Mouse (Mus musculus) liver, adult (tissue): ENCODE measurements at regions not wholly inside any gene's neighbourhood (a gene's known extent, or its start where the extent isn't known, plus 50 kb on each side); places are given as distances from the start of the nearest gene placed in this dataset.

Experiments
- GATA4 ChIP-seq: IDR thresholded peaks from 2 replicates; pipeline ENCODE4 v1.6.1; 2014; ENCODE audit warnings: mild to moderate bottlenecking, low read length; ENCODE audit not compliant: insufficient replicate concordance

DNA sequence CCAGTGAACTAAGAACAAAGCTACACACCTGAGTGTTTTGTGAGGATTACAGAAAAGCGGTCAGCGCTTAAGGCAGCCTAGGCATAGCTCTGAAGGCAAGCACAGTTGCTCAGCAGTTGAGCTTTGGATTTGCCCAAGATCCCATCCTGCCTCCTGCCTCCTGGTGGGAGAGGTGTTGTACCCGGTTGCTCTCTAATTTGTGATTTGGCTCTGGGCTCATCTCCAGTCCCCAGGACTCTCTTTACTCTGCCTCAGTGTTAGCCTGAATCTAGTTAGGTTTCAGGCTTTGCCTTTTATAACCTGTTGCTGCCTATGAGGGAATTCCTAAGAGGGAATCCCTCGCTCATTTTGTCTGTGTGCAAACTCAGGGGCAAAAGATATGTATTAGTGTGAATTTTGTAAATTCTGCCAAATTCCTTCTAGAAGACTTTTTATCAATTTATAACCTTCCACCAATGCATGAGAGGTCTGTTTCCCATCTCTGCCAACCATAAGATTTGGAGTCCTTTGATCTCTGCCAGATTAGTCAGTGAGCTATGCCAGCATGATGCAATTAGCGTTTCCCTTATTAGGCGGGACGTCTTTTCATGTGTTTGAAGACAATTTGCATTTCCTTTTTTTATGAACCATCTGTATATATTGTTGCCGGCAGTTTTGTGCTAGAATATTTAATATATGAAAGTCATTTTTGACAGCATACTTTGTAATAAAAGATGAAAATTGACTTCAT, 176.4 kb downstream of the Gas1 start:
- no peak for TF ChIP-seq GATA4

DNA sequence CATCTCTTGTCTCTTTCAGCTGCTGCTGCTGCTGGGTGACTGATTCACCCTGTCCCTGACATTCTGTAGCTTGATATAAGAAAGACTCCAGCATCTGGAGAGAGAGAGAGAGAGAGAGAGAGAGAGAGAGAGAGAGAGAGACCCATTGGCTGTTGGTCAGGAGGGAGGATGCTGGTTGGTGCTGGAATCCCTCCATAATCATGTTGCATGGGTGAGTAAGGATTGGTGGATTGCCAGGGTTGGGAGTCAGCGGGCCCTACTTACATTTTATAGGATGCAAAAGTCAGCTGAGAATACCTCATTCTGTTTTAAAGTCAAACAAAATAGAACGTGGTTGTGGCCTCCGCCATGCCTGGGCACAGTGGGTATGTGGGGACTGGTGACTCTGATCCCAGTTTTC, 174.5 kb upstream of the Tut7 start:
- TF ChIP-seq GATA4, result no peak

DNA sequence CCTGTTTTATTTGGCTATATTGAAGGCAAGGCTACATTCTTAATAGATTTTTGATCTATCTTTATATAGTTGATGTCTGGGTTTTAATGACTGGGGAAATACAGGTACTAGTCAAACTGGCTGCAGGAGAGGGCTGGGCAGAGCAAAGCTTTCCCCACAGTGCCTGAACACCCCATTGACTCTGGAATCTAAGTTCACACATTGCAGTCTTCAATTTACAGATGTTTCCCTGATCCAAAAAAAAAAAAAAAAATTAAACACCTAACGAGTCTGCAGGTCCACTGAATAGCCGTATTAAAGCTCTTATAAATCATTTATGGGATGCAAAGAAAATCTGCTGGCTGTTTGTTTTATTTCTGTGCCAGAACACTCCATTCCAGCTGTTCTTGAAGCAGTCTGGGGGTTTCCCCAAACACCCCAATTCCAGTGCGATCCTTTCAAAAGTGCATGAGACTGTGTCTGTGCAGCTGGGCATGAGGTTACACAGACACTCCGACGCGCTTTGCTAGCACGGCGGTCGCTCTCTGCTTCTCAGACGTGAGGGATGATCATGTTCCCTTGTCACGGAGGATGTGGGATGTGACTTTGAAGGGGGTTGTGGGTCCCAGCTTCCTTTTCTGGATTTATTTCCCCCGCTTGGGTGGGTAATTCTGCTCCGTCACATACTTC, 173.3 kb upstream of the Tut7 start:
- no peak for TF ChIP-seq GATA4

DNA sequence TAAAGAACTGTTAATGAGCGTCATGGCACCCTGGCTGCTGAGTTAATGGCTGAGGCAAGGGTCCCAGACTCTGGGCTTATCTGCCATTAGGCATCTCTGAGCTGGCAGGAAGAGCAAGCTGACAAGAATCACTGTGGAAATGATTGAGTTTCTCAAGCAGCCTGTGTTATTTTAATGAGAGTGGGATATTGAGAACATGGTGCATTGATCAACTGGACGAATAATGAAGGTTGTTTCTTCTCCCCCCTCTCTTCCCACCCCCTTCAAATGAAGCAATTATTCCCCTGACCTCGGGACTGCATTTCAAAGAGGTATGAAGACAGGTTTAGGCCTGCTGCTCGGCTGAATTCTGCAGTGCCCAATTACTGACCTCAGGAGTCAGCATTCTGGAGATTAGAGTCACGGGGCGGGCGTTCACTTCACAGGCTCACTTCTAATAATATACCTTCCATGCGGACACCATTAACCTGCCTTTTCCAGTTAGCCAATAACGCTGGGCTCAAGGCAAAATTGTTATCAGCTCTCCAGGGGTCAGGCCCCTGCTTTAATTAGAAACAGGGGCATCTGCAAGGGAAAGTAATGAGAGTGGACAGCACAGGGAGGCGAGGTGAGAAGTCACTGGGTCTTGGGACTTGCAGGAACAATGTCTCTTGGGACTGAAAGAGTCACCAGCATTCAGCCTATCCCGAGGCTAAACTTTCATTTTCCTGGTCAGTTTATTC, 170.0 kb upstream of the Tut7 start:
- TF ChIP-seq GATA4, result no peak

DNA sequence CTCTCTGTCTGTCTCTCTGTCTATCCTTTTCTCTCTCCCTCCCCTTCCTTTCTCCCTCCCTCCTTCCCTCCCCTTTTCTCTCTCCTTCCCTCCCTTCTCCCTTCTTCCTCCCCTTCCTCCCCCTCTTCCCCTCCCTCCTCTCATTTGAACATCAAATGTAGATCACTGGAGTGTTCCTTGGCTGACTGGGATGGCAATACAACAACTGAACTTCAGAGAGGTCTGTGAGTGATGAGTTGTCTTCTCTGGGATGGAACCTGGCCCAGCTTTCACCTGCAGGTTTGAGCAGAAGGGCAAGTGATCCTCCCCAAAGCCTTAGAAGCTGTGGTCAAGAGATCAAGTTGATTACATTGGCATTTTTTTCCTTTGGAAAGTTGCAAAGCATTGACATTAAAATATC, 169.4 kb upstream of the Tut7 start:
- TF ChIP-seq GATA4, result no peak

DNA sequence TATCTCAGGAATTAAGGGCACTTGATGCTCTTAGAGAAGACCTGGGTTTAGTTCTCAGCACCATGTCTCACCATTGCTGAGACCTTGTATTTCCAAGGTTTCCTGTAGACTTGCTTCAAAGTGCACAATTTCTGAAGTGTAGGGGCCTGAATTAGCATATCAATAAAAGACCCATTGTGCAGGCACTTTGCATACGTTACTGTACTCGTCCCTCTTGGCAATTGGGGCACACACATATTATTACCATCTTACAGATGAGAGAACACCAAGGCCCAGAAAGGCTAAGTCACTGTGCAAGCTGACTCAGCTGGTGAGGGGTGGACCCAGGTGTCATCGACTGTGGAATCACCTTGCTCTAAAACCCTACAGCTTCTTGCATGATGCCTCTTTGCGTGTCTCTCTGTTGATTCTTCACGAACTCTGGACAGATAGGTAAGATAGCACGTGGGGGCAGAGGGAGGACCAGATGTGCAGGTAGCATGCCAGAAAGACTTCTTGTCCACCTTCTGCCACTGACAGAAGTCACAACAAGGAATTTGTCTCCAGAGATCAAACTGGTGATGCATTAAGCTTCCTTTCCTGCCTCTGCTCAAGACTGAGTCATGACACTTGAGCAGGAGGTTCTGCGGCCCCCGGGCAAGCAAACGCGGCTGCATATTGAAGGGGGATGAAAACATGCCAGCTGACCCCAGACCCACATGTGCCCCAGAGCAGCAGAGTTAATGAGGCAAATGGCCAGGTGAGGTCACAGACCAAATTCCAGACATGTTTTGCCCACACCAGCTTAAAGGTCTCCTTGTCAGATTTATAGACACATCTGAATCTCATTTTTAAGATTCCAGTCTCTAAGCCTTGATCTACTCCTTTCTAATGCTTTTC, 167.7 kb upstream of the Tut7 start:
- TF ChIP-seq GATA4, result no peak

DNA sequence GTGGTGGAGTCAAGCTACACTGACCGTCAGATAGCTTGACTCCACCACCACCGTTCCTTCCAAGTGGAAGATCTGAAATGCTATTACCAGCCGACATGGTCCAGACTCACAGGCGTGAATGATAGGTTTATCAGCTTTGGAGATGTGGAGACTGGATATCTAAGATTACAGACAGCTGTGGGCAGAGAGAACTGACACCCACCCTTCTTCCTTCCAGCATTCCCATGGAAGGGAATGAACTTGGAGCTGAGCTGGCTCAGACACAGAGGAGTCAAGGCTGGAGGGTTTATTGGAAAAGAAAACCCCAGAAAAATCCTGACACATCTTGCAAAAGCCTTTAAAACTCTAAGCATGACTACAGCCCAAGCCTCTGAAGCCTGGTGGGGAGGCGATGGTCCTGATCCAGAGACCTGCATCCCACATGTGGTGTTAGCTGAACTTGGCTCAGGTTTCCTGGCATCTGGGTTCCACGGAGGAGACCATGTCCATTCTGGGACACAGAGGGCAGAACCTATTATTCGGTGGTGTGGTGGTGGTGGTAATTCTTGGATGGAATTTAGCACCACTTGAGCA, 165.5 kb upstream of the Tut7 start:
- TF ChIP-seq GATA4, result no peak

DNA sequence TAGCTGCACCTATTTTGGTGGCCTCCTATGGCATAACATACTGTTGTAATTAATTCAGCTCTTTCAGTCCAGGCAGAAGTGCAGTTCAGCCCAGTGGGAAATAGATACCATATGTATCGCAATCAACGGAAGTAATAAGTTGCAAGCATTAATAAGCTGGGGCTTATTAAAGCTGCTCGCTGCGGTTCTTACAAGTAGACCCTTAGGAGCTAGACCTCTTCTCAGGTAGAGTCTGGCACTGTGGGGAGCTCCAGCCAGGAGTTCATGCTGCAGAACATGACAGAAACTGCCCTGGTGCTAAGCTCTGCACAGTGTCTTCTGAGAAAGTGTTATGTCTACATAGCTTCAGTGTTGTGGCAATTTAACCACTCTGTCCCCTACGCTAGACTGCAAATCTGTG, 153.5 kb upstream of the Tut7 start:
- no peak for TF ChIP-seq GATA4

DNA sequence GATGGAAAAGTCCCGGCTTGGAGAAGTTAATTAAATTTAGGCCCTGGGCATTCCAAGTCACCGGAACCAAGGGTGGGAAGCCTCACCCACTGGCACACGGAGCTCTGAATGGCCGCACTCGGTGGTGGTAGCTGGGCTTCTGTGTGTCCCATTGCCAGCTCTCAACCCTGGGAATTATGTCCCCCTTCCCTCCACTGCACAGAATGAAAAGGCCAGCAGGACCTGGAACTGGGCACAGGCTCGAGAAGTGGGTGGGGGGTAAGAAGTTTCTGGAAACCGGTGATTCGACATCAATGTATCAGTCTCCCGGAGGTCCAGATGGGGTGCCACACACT, 149.1 kb upstream of the Tut7 start:
- TF ChIP-seq GATA4, result no peak

DNA sequence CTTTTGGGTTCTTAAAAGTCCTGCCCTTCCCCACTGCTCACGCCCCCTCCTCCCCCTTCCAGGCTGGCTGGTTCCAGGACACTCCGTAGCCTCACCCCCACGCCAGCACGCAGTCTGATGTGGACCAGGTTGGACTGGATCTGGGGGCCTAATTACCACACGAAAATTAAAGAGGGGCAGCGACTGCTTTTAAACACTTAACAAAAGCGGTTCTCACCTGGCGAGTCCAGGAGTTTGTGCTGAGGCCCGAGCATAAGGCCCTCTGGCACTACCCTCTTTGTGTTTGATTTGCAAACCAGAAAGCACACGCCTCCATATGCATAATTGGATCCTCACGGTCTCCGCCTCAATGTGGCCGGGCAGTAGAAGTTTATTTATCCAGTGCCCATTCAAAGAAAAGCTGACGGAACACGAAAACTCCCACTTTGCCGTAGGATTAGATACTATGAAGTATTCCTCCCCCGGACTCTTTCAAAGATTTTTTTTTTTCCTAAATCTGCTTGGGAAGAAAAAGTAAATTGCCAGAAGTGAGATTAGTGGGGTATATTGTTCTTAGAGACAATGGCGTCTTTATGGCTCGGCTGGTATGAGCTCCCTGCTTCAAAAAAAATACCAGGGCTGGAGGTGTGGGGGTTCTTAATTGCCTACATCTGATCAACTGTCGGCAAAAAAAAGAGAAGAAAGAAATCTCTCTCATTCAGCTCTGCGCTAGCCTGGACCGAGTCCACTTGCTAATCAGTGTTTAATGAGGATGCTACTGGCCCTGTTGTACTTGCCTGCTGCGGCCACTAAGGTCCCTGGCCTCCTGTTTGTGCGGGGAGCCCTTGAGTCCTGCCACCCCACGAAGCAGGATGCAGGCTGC, 148.5 kb upstream of the Tut7 start:
- no peak for TF ChIP-seq GATA4

DNA sequence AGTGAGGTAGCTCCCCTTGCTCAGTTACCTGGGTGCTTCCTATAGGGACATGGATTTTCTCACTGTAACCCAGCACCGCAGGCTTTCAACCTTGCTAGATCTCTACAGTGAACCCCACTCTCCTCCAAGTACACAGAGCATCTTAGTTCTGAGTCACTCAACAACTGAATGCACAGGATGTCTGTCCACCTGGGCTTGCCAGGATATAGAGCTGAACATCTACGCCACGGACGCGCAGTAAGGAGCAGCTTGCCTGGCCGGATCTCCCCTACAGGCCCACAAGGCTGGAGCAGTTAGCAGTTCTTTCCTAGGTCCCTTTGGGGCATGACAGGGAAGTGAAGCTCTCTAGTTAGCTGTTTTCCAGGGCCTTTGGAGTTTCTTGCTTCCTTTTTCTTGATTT, 147.5 kb upstream of the Tut7 start:
- no peak for TF ChIP-seq GATA4

DNA sequence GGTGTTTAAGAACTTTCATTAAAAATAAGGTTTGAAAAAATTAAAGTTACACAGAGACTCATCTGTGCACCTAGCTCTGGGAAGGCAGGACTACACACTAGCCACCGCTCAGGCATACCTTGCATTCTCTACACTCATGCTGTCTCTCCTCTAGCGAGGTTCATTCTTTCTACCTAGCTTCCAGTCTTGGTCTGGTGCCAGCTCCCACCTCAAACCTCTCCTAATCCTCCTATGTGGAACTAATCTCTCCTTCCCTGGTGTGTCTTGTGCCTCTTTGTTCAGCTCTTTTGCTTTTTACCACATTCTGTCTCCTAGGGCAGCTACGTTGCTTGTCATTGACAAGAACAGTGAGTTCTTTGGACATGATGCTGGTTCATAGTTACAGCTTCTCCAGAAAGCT, 146.5 kb upstream of the Tut7 start:
- no peak for TF ChIP-seq GATA4

DNA sequence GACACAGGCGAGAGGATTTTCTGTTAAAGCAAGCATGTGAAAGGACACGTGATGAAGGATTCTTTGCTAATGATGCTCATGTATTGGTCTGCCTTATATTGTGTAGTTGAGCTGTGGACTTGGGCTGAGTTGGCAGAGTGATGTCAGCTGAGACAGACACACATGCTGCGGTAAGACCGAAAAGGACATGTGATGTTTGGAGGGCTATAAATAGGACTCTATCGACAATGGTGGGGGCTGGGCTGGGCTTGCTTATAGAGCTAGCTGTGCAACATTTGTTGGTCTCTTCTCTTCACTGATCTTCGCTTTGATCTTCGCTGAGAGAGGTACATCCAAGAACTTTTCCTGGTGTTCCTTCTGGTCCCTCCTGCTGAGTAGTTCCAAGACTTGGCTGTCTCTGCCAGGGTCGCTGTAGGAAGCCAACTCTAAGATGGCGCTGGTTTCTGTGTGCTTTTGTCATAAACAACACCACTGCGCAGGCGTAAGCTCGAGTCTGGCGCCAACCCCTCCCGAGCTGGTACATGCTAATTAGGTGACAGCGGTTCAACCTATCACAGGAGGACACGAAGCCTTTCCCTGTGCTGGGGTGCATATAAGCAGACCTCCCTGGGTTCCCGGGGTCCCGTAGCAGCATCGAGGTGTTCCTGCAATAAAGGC, 145.8 kb upstream of the Tut7 start:
- TF ChIP-seq GATA4, result no peak
